Mouse (Mus musculus) lung, postnatal 10 days (tissue): ENCODE measurements around the gene Gm11034.

ENCODE experiments used
- DNase-seq: peaks from one replicate; pipeline ENCODE4 v3.0.0; 2021

Gm11034 gene

DNA sequence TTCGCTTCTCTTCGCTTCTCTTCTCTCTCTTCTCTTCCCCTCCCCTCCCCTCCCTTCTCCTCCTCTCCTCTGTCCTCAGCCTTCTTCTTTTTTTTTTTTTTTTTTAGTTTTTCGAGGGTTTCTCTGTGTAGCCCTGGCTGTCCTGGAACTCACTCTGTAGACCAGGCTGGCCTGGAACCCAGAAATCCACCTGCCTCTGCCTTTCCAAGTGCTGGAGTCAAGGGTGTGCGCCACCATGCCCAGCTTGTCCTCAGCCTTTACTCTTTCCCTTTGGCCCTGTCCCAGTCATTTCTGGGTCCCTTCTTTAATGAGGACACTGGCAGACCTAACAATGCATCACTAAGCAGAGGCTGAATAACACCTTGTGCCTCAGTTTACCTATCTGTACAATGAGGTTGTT is at the start of gene Gm11034:
Gene Gm11034, minus strand, starts transcription at position 101 of the 400 bp plus-strand sequence.
- no peak for DNase-seq

GRCm38 (mm10) chr8:72262756-72263155 is 49.3 kb upstream of the Gm11034 start:
- no peak for DNase-seq

DNA sequence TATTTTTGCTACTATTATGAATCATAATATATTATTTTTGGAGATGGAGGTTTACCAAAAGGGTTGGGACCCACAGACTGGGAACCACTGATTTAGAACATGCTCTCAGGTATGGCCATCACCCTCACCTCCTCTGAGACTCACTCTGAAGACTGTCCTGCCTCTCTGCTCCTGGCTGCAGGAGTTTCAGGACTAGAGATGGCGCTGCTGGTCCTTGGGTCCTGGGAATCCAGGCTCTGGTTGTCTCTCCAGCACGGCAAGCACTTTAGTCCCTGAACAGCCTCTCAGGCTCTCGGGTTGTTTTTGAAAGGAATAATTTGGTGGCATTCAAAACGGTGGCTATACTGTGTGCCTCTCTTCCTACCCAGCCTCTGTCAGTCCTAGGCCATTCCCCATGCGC is 48.4 kb upstream of the Gm11034 start:
- peak; percentile 60 for DNase-seq

- no peak for DNase-seq
These were observed 48.0 kb upstream of the Gm11034 start for GRCm38 (mm10) chr8:72261431-72261830.

GRCm38 (mm10) chr8:72261019-72261418 is 47.6 kb upstream of the Gm11034 start:
- DNase-seq: peak; percentile 85

DNA sequence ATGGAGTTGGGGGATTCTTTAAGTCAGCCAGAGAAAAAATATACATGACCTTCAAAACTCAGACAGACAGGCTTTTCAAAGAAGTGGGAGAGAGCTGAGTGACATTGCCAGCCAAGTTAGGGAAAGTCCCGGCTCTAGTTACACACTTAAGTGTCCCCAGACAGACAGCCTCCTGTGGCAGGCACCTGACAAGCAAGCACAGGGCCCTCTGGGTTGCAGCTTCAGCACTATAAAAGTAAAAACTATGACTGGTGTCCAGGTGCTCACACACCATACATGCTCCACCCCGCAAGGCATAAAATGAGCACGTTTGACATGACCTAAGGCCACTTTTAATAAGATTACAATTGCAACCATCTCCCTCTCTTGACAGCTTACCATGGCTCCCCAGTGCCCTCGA is 47.1 kb upstream of the Gm11034 start:
- DNase-seq: no peak

DNA sequence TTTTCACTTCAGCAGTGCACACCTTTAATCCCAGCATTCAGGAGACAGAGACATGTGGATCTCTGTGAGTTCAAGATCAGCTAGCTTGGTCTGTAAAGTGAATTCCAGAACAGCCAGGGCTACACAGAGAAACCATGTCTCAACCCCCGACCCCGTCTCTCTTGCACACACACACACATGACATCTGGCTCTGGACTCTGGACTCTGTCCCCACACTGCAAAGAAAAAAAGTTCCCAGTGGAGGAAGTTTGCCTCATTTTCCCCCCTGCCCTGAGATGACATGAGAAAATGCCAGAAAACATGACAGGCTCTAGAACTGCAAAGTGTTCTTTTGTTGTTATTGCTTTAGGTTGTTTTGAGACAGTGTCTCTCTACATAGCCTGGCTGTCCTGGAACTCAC is 46.4 kb upstream of the Gm11034 start:
- DNase-seq: no peak

DNA sequence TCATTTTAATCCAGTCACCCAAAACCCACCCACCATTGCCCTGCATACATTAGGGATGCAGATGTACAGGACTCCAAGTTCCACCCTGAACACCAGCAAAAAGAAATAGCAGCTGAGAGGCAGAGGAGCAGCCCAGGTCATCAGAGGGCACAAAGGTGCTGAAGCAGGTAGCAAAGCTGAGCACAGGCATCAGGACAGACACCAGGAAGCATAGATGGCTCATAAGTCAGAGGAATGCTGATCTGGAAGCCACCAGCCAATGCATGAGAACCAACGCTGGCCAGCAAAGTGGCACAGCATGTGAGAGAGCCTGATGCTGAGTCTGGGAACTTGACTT is 44.4 kb upstream of the Gm11034 start:
- DNase-seq: no peak

GRCm38 (mm10) chr8:72257171-72257901 is 43.9 kb upstream of the Gm11034 start:
- DNase-seq: peak; percentile 70

- no peak for DNase-seq
These were observed 31.2 kb upstream of the Gm11034 start for GRCm38 (mm10) chr8:72244610-72245009.

GRCm38 (mm10) chr8:72242226-72242625 is 28.8 kb upstream of the Gm11034 start:
- no peak for DNase-seq

DNA sequence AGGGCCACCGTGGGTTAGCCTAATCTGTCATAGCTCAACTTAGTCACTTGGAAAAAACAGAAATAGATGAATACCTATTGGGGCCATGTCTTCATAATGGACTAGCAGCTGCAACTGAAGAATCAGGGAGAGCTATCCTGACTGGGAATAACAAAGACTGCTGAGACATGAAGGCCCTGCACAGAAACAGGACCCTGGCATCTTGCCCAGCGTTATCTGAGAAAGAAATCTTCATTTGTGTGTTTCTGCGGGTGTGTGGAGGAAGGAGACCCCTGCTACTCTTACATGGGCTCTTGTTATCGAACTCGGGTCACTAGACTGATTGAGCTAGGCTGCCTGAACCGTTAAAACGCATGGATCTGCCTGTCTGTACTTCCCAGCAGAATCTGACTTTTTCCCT is 27.5 kb upstream of the Gm11034 start:
- peak; percentile 28 for DNase-seq

DNA sequence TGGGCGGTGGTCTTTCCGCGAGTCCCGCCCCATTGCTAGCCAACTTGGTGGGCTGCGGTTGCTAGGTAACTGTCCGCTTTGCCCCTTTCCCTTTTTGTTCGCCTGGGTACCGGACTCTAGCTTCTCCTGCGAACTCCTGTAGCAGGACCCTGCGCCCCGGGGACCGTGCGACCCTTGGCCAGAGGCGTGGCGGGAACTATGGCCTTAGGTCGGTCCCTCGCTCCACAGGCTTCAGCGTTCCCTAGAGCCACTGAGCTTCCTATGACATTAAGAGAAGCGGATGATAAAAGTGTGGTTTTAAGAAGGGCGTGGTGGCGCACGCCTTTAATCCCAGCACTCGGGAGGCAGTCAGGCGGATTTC is 26.9 kb upstream of the Gm11034 start:
- no peak for DNase-seq

GRCm38 (mm10) chr8:72239499-72240402 is 26.3 kb upstream of the Gm11034 start, which contains the start of gene Ap1m1:
TSS of gene Ap1m1 (plus strand) at chr8:72240018.
- peak; percentile 99 for DNase-seq

DNA sequence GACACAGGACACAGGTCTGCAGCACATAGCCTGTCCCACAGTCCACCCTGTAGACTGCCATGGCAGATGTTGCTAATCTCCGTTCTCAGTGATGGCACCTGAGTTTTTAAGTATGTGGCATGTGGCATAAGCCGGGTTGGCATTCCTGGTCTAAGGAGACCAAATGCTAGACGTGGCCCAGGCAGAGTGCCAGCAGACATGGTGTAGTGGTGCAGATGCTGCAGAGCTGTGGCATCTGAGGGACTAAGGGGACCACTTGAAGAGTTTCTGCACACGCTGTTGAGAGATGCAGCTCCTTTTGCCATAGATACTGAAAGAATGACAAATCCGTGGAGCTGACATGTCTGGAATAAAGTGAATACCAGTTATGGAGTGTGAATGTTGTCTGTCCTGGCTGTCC is 9.2 kb upstream of the Gm11034 start:
- DNase-seq: no peak

DNA sequence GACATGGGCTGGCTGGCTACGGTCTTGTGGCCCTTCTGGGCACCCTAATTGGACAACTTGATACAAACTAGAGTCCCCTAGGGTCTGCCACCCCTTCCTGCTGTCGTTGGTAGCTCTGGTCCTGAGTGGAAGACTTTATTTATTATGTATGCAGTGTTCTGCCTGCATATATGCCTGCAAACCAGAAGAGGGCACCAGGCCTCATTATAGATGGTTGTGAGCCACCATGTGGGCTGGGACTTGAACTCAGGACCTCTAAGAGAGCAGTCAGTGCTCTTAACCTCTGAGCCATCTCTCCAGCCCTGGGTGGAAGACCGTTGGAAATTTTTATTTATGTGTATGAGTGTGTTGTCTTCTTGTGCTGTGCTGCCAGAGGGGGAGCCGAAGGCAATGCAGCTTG is 7.3 kb upstream of the Gm11034 start:
- no peak for DNase-seq

DNA sequence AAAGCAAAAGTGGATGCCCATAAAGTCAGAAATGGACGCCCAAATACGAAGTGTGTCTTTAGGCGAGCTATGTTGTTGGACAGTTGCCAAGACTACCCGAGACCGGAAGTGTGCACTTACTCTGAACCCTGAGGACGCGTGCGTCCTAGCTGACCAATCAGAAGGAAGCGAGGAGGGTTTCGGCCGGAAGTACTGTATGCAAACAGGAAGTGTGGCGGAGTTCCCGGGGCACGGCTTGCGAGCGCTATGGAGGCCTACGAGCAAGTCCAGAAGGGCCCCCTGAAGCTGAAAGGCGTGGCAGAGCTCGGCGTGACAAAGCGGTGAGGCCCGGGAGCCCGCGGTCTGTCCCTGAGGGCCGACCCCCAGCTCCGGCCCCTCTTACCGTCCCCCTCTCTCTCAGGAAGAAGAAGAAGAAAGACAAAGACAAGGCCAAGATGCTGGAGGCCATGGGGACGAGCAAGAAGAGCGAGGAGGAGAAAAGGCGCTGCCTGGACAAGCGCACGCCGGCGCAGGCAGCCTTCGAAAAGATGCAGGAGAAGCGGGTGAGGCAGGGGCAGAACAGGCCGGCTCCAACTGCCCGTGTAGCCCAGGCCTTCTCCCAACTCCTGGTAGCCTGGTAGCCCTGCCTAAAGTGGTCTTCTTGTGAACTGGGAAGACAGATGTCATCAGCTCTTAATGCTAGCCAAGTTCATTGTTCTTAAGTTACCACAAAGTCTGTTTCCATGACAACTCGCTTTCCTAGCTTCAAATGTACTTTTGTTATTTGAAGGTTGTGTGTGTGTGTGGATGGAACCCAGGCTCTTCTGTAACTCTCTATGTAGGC is 6.3 kb upstream of the Gm11034 start, which contains the start of gene Fam32a:
Gene Fam32a, plus strand, starts transcription at position 190 of the 823 bp plus-strand sequence.
- peak; percentile 96 for DNase-seq

- DNase-seq: no peak
These were observed 5.5 kb upstream of the Gm11034 start for GRCm38 (mm10) chr8:72218781-72219540.

DNA sequence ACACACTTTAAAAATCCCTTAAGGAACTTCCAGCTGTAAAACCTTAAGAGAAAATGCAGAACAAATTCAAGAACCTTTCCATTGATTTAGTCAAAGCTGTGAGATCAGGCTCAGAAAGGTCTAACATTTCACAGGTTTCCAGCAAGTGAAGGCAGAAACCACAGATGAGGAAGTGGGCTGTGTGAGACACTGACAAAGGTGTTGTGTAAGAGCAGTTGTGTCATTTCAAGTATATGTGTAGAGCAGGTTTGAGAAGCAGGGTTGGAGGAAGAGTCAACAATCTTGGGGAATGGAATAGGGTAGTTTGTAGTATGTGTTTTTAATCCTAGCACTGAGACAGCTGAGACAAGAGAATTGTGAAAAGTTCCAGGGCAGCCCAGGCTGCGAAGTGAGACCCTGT is 2.4 kb upstream of the Gm11034 start:
- DNase-seq: no peak

DNA sequence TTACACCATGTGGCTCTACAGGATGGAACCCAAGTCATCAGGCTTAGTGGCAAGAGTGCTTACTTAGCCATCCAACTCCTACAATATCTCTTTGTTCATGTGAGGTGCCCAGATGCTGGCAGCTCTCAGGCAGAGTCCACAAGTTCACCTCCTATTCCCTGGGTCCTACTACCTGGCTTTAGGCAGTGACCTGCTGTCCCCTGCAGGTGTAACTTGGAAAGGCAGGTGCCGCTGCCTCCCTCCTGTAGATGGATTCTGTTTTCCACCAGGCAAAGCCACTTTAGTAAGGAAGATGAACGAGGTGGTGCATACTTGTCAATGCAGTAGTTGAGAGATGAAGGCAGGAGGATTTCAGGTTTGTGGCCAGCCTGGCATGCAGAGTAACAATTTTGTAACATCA is 1.6 kb upstream of the Gm11034 start:
- DNase-seq: peak; percentile 28

DNA sequence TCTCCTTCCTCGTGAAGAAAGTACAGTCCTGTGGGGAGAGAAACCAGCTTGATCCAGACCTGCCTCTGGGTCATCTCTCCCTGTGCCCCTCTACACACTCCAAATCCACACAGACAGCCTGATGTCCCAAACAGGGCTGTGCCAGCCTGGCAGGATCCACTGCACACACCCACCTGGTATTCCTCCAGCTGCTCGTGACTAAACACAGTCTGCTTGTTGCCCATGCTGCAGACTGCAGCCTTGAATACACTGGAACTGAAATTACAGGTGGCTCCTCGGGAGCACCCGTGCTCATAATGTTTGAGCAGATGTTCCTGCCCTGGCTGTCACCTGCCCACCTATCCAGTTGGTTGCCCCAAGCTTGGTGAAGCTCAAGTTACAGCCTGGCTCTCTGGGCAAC is 685 bp downstream of the Gm11034 start, which contains the start of gene Cib3:
Gene Cib3, minus strand, starts transcription at position 87 of the 400 bp plus-strand sequence.
- no peak for DNase-seq

- no peak for DNase-seq
These were observed 1.6 kb downstream of the Gm11034 start for GRCm38 (mm10) chr8:72211846-72212245.
